Mouse (Mus musculus) regulatory T cell (primary cell): ENCODE data around the gene Yipf7.

ENCODE experiments used
- in situ Hi-C: fragments of 300-600 bp; cut with MboI, MseI; formaldehyde crosslinking; loops from one replicate; pipeline ENCODE4 v1.15.1; 2025; ENCODE audit warnings: high pct_unique_total_duplicates

Yipf7 gene

DNA sequence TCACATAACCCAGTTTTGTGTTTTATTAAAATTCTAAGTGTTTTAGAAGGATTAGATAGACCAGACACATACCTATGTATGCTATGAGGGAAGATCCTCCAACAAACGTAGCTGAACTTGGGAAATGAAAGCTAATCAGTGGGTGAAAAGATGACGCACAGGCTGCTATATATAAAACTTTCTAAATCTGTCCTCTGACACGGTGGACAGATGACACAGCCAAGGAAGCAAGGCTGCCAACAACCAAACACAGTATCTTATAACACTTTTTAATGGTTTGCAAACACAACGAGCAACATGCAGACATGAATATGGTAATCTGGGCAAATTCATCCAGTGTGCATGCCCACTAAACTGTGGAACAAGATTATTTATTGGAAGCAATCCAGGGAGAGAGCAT is at the start of gene Yipf7:
Yipf7 (minus strand) TSS at position 160 of the 400 bp plus-strand sequence.
- in situ Hi-C loops = no loop called here

DNA sequence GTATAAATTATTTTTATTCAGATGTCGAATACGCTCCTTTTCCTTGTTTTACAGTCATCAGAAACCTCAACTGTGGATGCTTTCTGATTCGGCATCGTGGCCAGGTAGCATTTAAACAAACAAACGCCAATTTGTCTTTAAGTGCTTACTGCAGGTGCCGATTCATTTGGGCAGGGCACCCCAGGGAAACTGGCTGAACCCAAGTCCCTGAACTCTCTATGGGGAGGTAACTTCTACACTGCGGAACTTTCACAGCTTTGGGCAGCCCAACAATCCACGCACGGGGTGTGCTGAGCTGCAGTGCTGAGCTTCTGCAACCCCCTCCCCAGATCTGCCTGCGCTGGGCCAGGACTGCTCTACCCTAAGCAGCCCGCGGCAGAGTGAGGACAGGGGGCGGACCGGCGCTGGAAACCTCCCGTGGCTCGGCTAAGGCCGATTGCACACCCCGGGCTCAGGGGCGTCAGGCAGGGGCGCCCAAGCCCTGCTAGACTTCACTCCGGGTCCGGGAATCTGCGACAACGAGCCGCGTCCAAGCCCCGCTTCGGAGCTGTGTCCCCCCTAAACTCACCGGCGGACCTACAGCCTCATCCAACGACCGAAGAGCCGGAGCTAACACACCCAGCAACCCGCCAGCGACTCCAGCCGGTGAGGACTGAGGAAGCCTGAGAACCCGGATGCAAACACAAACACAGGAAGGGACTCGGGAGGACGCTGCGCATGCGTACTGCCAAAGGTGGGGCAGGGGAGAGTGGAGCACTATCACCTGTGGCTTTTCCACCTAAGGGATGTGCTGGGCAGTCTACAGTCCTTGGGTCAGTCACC is 49.4 kb upstream of the Yipf7 start, which contains the start of gene Gnpda2:
Gnpda2 (minus strand) TSS at position 701 of the 822 bp plus-strand sequence.
- in situ Hi-C loops = no loop called here

DNA sequence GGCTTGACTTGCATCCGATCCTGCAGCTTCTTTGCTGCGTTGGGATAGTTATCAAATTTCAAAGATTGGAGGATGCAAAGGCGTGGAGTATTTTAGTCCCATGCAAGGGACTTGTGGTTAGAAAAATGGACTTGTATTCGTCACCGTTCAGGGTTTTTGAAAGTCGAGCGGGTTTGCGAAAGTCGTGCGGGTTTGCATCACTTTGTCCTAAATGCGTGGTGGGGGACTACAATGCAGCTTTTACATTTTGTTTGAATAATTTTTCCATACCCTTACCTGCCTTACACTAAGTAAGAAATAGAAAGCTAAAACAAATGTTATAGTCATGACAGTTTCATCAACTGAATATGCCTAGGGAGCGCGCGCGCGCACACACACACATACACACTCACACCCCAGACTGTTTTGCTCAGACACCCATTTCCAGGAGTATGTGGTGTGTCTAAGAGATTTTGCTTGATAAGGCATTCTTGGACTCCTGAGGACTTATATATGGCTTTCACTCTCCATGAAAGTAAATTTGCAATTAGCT is 15.0 kb upstream of the Yipf7 start:
- in situ Hi-C loops = no loop called here

DNA sequence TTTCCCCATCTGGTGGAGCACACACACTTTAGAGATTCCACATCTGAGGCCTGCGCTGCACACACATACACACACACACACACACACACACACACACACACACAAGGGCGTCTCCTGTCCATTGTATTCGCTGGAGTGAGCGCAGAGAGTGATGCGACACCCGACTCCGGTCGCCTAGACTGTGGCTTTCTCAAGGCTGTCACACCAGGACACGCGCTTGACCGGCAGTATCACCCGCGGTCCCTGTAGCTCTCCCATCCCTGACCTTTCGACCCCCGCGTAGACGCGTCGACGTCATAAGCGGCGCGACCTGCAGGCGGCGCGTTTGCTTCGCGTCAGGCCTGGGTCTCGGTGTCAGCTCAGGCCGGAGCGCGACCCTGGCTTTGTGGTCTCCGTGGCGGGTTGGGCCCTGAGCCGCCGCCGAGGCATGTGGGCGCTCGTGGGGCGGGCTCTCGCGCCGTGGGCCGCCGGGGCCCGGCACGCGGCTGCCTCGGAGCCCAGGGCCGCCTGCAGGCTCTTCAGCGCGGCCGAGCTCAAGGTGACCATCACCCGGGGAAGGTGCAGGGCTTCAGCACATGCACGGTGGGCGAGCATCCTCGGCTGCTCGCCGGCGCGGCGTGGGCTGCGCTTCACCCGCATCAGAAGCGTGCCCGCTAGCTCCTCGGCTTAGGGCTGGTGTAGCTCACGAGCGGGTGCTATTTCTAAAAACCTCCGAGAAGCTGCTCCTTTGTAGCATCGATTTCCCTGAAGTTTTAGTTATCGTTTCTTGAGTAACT is 14.4 kb upstream of the Yipf7 start, which contains the start of gene Guf1:
Guf1 (plus strand) TSS at position 296 of the 776 bp plus-strand sequence.
- in situ Hi-C loops = no loop called here

DNA sequence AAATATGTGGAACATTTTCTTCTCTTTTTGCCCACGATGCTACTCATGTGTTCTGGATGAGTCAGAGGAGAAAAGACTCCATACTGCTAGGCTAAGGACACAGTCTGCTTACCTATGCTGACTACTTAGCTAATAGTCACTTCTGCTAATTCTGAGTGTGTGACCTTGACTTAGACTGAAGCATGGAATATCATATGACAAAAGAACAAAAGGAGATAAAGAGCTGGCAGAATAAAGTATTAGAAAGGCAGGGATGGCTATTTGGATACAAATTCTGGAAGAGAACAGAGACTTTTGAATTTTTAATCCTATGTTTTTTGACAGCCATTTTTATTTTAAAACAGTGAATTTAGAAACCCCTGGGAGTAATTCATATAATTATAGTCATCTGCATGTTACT is 768 bp downstream of the Yipf7 start:
- in situ Hi-C loops = no loop called here

DNA sequence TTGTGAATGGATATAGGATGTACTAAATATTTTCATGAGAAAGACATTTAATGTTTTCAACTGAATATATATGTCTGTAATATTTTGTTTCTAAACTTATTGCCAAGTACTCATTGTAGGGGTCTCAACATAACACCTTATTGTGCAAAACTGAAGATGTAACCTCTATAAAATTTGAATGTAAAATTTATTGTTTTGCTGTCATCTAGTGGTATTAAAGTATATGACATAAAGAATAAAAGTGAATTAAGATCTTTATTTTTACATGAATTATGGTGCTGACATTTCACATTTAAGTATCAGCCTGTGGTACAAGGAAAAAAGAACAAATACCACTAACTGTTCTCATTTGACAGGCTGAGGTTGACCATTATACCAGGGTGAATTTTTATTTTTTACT is 18.5 kb downstream of the Yipf7 start:
- in situ Hi-C loops = no loop called here

DNA sequence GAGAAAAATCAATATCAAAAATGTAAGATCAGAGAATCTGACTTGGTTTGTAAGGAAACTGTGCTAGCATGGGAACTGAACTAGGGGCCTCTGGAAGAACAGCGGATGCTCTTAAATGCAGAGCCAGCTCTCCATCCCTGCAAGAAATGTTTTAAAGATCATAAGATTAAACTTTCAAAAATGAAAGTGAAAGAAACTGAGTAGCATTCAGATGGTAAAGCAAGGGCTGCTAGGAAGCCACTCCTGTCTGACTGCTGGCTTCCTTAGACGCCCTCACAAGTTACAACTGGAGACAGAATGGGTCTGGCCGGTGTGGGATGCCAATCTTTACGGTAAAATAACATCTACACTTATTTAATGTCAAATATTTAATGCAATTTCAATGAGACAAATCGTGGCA is 20.4 kb downstream of the Yipf7 start:
- in situ Hi-C loops = no loop called here

DNA sequence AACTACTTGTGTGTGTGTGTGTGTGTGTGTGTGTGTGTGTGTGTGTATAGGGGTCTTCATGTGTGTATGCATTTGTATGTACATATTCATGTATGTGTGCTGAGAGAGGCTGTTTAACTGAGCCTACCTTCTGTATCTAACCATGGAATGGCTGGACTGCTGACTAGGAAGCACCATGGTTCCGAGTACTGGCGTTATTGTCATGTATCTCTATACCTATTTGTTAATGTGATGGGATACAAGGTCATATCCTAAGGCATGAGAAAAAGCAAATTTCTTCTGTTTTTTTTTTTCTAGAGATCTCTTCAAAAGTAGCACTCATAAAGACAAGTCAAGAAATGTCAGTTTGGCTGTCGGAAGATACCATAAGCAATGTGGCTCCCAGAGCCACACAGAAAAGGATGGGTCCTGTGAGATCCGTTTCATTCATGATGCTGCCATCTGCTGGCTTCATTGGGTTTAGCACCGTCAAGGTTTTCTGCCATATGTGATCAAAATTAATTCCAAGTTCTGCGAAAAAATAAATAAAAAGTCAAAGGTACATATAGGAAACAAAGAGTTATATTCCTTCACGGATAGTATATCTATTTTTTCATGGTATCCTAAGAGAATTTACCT is 21.7 kb downstream of the Yipf7 start:
- in situ Hi-C loops = no loop called here

DNA sequence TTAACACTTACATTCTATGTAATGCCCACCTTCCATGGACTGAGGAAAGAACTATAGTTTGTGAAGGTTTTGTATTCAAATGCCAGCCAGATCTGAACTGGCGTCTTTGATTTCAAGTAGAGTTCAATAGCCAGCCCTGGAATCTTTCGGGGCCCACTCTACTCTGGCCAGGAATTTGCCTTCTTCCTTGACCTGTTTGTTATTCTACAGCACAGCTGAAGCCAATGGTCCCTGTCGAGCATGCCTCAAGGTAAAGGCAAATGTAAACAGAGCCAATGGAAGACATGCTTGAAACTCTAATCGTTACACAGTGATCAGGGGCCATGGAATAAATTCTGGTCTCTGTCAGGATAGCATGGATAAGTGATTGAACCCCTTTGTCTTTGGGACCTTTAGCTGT is 30.2 kb downstream of the Yipf7 start:
- in situ Hi-C loops = loop anchor here (10.0 kb wide), 1 partner anchor 1387 kb away; no protein-coding TSS in a partner anchor

DNA sequence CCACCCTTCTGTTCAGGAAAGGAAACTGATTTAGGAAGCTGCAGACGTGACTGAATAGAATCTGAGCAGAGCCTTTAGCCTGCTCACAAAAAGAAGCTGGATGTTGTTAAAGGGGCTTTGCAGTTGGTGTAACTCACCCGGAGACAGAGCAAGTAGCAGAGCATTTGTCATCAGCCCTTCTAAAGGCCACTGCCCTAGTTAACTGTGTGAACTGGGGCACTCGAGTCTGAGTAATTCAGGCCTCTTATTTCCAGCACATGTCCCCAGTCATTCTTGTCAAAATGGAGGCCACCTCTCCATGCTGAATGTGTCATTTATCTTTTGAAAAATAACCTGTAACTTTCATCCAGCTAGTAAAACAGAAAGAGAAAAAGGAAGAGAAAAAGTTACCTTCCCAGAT is 30.8 kb downstream of the Yipf7 start:
- in situ Hi-C loops = loop anchor here (10.0 kb wide), 1 partner anchor 1387 kb away; no protein-coding TSS in a partner anchor

DNA sequence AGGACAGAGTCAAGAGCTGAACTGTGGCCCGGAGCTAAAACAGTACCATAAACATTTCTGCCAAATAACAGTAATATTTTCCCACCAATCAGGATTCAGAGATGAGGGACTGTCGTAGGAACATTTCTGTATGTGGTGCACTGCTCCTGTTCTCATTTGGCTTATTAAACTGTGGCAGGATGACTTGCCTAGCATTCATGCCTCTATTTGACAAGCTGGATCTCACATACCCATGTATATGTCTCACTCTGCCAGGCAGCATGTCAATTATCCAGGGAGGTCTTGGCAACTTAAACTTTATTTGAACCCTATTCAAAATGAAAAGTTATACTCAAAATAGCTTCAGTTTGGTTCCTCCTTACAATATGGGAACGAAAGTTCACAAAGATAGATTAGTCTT is 35.4 kb downstream of the Yipf7 start:
- in situ Hi-C loops = no loop called here

DNA sequence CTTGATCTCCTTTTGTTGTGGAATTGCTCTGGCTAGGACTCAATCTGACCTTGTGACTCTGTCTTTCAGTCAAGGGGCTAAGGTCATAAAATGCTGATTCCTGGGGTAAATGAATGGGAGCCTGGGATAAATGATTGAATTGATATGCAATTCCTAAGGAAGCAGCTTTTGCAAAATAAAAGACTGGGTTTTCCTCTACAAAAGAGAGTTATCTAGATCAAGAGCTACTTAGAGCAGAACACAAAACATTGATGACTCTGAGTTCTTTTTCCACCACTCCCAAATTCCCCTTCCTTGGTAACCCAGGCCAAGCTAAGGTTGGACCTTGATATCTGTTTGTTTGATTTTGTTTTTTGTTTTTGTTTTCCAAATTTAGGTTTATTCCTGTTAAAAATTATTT is 53.4 kb downstream of the Yipf7 start:
- in situ Hi-C loops = no loop called here

DNA sequence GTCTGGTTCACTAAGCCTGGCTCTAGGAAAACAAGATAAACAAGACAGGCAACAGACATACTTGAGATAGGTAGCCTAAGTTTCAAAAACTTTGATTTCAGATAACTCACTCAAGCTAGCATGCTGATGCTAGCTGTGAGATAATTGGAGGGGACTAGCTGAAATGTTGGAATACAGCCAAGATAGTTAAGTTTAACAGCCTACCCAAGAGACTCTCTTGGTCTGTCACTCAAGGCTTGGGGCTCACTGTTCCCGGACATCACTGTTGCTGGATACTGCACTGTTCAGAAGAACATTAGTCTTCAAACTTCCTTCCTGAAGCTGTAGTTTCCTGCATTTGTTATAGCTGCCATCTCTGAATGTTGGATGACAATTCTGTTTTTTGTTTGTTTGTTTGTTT is 74.9 kb downstream of the Yipf7 start:
- in situ Hi-C loops = no loop called here
